Mouse (Mus musculus) ES-Bruce4 (cell line): Measurements from ENCODE around the gene Tmem41b.

Experiments used
- CTCF ChIP-seq: IDR thresholded peaks from one replicate; pipeline ENCODE4 v1.8.1; 2011; ENCODE audit warnings: low read depth, low read length
- POLR2A ChIP-seq: IDR thresholded peaks from one replicate; pipeline ENCODE4 v1.8.1; 2011; ENCODE audit warnings: low read length; ENCODE audit not compliant: insufficient read depth

GRCm38 (mm10) chr7:110028826-110029225, 42.1 kb upstream of the Tmem41b start:
- TF ChIP-seq POLR2A (no peak), CTCF (no peak)
